Mouse (Mus musculus) cortical plate, adult 2 months (tissue): Measurements from ENCODE around the gene Csnk2b.

Source experiments
- CTCF ChIP-seq: fragments of 200-500 bp; IDR thresholded peaks from 2 replicates; pipeline ENCODE4 v1.5.1; 2011; ENCODE audit warnings: mild to moderate bottlenecking, control low read depth, low read length; ENCODE audit not compliant: insufficient read depth; ENCODE audit errors: extremely low read depth
- POLR2A ChIP-seq: fragments of 200-500 bp; IDR thresholded peaks from 2 replicates; pipeline ENCODE4 v1.6.1; 2011; ENCODE audit warnings: mild to moderate bottlenecking, low read length, control low read depth; ENCODE audit not compliant: insufficient read depth; ENCODE audit errors: extremely low read depth

- TF ChIP-seq CTCF (no peak), POLR2A (no peak)
Measured at GRCm38 (mm10) chr17:35103221-35103690, 18.6 kb downstream of the Csnk2b start.
